Mouse (Mus musculus) Muller cell, postnatal 12 days (primary cell): ENCODE results near the gene Tnrc6c.
"Not testable (repeated sequence)": the region's sequence is repeated elsewhere in the genome, so short reads cannot be mapped to it uniquely, and the experiment has no call there.

Source experiments
- DNase-seq: peaks from one replicate; pipeline ENCODE4 v3.0.0-alpha.2; 2015; ENCODE audit errors: inconsistent ontology term

Tnrc6c gene

DNA sequence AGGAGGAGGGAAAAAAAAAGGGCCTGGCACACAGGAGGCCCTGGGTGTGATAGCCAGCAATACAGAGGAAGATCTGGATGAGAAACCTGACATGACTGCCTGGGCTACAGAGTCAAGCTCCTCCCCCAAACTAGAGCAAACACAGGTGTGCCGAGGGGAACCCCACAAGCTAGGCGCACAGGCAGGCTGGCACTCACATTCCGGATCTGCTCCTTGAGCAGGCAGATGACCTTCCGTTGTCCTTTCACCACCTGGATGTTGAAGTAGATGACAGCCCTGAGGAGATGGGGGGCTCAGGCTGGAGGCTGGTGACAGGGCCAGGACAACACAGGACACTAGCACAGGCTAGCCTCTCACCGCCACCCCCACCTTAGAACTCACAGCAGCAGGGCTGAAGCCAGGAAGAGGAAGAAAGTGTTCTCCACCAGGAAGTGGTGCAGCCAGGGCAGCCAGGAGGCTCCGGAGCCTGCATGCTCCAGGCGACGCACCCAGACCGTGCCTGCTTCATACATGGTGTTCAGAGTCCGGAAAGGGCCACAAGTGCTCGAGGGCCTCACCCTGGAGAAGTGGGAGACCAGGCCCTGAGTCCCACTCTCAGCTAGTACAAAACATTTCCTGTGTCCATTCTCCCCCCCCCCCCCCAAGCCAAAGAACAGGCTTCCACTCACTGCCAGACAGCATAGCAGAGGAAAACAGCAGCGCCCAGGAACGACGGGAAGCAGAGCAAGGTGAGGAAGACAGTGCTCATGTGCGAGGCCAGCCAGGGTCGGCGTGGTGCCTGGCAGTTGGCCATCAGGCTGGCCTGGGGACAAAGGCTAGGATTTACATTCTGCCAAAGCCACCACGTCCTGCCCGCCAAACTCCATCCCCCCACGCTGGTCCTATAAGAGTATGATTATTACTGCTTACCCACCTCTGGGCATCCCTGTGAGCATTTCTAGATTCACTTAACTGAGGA, 114.9 kb downstream of the Tnrc6c start:
- no peak for DNase-seq

DNA sequence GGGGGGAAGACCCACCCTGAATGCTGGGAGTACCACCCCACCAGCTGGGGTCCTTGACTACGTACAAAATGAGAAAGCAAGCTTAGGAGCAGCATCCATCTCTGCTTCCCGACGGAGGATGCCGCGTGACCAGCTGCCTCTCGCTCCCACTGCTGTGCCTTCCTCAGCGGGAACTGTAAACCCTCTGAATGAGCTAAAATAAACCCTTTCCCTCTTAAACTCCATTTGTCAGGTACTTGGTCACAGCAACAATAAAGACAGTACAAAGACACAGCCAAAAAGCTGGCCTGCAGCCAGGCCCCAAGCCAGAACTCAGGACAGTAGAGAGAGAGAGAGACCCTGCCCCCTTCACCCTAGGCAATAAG, 115.6 kb downstream of the Tnrc6c start:
- DNase-seq = no peak

DNA sequence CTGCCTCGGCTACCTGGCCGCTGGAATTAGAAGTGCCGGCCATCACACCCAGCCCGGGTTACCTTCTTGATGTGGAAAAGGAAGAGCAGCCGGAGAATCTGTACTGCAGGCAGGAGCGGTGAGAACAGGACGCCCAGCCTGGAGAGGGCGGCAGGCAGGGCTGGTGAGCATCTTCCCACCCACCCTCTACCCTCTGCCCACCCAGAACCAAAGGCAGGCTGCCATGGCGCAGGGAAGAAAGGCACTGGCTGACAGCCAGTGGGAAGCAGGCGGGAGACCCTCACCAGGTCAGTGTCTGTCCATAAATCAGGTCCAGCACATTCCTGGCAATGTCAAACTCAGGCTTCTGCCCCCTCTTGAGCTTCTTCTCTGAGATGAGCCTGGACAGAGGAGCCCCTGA, 116.3 kb downstream of the Tnrc6c start:
- DNase-seq = no peak

- DNase-seq = no peak
Measured at GRCm38 (mm10) chr11:117772352-117772751, 118.3 kb downstream of the Tnrc6c start.

- no peak for DNase-seq
Measured at GRCm38 (mm10) chr11:117774925-117775324, 120.8 kb downstream of the Tnrc6c start.

- no peak for DNase-seq
Measured at GRCm38 (mm10) chr11:117775540-117775939, 121.5 kb downstream of the Tnrc6c start.

DNA sequence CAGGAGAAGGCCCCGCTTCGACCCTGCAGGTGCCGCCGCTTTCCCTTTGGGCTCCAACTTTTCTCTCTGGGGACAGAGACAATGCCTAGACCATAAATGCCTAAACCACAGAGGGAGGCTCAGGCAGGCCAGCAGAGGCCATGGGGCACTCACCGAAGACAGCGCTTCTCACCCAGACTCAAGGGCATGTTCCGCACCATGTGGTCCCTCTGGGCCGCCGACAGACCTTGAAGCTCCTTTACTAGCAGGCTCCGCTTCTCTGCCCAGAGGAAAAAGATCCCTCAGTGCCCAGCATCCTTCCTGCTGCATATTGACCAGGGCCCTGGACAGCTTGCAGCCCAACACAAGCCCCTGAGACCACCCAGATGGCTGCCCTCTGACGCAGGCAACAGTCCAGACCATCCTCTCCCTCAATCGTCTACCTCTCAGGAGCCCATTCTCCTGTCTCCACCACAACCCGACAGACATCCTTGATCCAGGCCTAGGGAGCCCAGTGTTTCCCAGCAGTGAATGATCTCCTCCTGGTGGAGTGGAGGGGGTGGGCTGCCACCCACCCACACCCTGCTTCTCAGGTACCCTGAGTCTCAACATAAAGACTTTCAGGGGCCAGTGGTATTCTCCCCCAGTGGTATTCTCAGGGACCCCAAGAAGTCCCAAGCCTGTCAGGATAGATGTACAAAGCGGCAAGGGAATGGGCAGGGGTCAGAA, 122.2 kb downstream of the Tnrc6c start:
- no peak for DNase-seq

- no peak for DNase-seq
Measured at GRCm38 (mm10) chr11:117777111-117777510, 123.0 kb downstream of the Tnrc6c start.

GRCm38 (mm10) chr11:117778031-117778430, 123.9 kb downstream of the Tnrc6c start:
- no peak for DNase-seq

- DNase-seq = no peak
Measured at GRCm38 (mm10) chr11:117778851-117779433, 124.9 kb downstream of the Tnrc6c start.

DNA sequence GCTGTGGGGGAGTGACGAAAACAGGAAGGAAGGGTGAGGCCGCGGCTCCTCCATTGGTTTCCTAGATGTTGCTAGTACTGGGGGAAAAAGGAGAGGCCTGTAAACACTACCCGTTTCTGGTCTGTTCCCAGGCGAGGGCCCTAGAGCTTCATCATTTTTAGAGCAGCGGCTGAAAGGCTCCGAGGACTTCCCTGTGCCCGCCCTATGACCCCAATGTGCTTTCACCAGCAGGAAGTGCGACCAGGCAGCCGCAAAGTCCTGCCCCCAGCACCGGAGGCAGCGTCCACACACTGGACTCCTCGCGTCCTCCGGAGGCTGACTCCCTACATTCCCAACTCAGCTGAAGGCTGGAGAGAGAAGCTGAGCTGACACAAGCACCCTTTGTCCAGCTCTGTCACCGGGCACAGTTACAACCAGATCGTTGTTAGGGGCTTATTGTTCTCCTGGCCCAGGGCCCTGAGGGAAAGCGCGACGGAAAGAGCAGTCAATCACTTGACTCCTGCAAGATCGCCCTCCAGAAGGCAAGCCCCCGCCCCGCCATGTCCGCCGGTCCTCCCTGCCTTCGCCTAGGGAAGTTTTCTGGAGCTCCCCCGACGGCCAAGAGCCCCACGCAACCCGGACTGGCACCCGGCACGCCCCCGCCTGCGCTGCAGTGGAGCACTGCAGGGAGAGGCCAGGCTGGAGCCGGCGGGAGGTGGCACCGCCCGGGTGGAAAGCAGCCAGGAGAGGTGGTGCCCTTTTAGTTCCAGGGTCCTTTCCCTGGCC, 125.5 kb downstream of the Tnrc6c start:
- DNase-seq = peak; percentile 85

- DNase-seq = no peak
Measured at GRCm38 (mm10) chr11:117780199-117780515, 126.1 kb downstream of the Tnrc6c start.

- DNase-seq = peak; percentile 88
Measured at GRCm38 (mm10) chr11:117780582-117781111, 126.6 kb downstream of the Tnrc6c start.

- peak; percentile 55 for DNase-seq
Measured at GRCm38 (mm10) chr11:117781199-117781821, 127.2 kb downstream of the Tnrc6c start.

- DNase-seq = no peak
Measured at GRCm38 (mm10) chr11:117781993-117782704, 128.1 kb downstream of the Tnrc6c start, which contains the start of the genes Tmc8 and Tmc6. Tmc8 (plus strand) TSS chr11:117782076. Tmc6 (minus strand) TSS chr11:117782198.

GRCm38 (mm10) chr11:117782705-117783034, 128.6 kb downstream of the Tnrc6c start:
- DNase-seq = no peak

DNA sequence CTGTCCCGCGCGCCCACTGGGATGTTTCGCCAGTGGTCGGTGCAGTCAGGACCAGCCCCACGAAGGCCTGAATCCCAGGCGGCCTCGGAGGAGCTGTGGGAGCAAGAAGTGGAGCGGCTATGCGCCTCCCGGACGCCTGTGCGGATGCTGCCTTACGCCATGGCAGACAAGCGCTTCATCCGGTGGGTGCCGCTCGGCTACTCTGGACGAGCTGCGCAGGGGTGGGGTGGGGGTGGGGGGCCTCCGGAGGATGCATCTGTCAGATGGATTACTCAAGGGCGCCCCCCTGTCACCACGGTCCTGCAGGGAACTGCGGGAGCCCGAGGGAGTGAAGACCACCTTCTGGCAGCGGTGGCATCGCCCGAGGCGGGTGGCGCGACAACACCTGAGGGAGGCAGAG, 129.0 kb downstream of the Tnrc6c start:
- no peak for DNase-seq

DNA sequence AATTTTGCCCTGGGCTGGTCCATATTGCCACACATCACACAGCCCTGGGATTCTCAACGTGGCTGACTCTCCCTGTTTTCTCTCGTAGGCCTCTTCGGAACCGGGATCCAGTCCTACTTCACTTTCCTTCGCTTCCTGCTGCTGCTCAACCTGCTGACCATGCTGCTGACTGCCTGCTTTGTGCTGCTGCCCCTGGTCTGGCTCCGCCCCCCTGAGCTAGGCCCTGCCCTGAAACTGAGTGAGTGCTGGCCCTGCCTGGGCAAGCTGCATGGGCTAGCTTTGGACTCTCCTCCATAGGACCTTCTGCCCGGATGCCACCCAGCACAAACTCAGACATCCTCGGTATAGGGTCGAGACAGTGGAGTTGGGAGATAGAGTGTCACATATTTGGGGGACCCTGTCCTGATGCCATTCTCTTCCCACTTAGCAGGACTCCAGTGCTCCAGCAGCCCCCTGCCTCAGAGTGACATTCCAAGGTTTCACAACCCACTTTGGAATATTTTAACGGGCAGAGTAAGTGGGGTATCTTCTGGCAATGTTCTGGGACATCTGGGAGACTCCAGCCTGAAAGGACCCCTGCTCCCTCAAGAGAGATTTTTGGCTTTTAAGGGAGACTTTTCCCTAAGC, 129.7 kb downstream of the Tnrc6c start:
- peak; percentile 32 for DNase-seq

DNA sequence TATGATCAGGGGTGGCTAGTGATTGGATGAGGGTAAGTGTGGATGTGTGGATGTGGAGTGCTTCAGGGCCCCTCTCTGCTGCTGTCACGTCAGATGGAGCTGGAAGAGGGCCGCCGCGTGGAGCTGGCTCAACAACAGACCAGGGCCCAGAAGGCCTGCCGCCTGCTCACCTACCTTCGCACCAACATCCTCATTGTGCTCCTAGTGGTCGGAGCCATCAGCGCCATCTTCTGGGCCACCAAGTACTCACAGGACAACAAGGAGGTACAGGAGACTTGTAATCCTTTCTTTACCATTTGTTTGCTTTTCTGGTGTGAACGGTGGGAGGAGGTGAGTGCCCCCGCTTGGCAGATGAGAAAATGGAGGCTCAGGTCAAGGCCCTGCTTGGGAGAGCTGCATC, 132.2 kb downstream of the Tnrc6c start:
- no peak for DNase-seq

DNA sequence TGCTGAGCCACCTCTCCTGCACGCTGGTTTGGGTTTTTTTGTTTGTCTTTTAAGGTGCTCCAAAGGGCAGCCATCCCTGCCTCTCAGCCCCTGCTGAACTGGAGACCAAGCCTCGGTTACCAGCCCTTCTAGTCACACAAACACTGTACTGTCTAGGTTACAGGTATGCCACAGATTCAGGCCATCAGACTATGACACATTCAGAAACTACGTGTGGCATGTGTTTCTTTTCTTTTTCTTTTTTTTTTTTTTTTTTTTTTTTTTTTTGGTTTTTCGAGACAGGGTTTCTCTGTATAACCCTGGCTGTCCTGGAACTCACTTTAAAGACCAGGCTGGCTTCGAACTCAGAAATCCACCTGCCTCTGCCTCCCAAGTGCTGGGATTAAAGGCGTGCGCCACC, 134.4 kb downstream of the Tnrc6c start:
- DNase-seq = not testable (repeated sequence)
